Mouse (Mus musculus): ENCODE measurements around the gene Vmac.

DNA sequence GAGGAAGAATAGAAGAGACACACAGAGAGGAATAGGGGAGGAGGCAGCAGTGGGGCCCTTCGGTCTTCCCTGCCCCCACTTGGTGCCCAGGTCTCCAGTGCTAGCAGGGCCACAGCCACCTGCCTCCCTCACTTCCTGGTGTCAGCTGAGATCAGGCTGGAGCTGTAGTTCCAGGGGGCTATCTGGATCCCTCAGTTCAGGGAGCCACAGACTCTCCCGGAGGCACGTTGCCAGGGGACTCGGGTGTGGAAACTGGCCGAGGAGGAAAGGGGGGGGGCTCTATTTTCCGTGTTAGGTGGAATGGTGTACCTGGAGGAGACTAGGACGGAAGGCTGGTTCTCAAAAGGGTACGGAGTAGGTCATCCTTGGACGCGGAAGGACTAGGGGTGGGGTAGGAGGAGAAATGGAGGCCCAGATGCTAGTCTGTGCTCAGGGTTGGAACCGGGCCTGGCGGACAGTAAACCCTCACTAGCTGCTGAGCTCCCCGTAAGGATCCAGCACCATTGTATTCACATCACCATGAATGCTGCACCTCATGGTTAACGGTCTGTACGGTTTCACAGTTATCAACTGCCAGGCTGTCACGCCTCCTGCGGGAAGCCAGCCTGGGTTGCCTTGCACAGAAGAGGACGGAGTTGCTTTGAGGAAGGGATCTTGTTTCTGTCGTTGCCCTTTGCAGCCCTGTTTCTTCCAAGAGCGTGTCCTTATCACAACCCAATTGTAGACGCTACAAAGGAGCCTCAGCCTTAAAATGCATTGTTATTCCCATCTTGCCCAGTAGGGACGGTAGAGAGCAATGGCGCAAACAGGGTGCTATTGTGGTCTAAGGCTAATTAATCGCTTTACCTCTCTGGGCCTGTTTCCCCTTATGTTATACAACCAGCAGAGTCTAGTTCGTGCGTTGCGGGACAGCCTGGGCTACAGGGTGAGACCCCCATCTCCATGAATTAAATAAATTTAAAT, 45.2 kb upstream of the Vmac start:
- TF ChIP-seq CTCF (IDR thresholded peaks at IDR 0.05; ENCODE audit: low read depth, low read length), result peak; percentile 26; the same call in 1 of the 2 replicates
- no peak for TF ChIP-seq POLR2A (IDR thresholded peaks at IDR 0.05; ENCODE audit: borderline replicate concordance, low read depth, low read length)
